Mouse (Mus musculus) spleen, adult 12 weeks (tissue): ENCODE measurements at regions not wholly inside any gene's neighbourhood (a gene's known extent, or its start where the extent isn't known, plus 50 kb on each side); places are given as distances from the start of the nearest gene placed in this dataset.

Experiments
- DNase-seq: peaks from one replicate; pipeline ENCODE4 v3.0.0; 2022; ENCODE audit warnings: low spot score

- DNase-seq: no peak
These were observed 68.5 kb upstream of the Rgs1 start for GRCm38 (mm10) chr1:144317560-144317959.

DNA sequence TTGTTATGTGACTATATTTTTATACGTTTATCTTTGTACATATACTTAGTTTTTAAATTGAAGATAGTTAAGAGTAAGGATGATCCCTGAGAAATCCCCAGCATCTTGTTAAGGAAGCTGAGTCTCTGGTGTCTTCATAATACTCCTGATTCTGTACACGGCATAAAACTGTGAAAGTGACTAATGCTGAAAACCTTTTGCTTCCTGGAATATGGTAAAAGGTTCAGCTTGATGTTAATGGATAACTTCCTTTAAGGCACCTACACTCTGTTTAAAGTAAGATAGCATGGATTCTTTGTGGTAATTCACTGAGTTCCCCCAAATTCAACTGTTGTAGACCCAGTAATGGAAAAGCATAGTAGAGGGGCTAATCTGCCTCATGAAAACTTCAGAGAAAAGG, 67.2 kb upstream of the Rgs1 start:
- DNase-seq: no peak

GRCm38 (mm10) chr1:144314382-144314781, 65.3 kb upstream of the Rgs1 start:
- no peak for DNase-seq

DNA sequence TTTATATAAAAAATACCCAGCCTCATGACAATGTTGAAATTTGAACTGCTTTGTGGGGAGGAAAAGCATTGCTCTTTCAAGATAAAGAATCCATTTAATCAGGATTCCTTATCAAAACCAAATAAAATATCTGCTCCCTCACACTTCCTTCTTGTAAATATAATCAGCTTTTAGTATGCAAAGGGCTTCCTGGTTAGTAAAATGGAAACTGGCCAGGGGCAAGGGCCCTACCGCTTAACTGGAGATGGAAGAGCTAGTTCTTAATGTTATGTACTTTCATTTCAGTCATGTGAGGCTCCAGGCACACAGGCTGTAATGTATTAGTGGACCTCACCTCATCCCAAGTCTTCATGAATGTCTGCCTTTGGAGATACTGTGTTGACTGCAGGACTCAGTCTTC, 64.3 kb upstream of the Rgs1 start:
- DNase-seq: no peak

DNA sequence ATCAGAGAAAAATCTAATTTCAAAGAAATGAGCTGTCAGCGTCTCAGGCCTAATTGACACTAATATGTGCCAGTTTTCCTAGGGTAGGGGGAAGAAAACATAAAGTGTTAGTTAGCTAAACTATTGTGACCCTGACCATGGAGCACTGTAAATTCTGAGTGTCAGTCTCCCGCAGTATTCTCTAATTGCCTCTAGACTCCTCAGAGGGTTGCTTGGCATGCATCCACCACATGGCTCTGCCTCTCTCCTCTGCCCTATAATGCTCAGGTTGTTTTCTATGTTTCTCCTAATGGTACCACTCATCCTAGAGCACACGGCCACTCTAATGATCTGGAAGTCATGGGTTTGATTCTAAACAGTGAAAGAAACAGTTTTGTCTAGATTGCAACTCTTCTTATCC, 60.9 kb upstream of the Rgs1 start:
- DNase-seq: no peak

GRCm38 (mm10) chr1:144308313-144308712, 59.3 kb upstream of the Rgs1 start:
- no peak for DNase-seq

DNA sequence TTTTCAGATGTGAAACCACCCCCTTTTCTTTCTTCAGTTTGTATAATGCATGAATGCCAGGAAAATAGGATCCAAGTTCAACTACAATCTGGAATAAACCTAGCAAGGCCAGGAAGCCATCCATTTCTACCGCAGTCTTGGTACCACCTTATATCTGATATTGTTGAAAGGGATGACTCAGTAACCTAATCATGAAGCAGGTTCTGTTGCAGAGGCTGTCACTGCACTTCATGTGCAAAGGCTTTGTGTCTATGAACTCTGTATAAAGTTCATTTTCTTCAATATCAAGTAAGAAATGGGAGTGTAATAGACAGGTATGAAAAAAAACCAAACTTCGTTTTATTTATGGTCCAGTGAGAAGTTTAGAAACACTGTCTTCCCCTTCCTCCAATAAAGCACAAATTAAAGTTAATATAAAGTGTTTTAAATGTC, 58.8 kb upstream of the Rgs1 start:
- no peak for DNase-seq

GRCm38 (mm10) chr1:144307017-144307853, 58.2 kb upstream of the Rgs1 start:
- peak; percentile 20 for DNase-seq

DNA sequence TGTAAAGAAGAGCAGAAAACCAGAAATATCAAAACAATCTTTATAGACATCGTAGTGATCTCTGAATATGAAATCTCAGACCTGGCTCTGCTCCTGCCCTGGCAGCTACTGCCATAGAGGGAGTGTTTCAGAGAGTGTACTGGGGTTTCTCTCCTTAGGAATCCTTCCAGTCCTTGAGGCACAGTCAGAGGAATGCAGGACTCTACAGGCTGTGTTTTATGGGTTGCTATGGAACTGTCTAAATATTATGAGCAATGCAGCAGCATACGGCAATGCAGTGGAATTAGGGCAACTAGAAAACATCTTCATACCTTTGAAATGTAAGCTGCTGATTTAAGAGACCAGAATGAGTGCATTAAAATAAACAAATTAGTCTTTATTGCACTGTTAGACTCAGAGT, 57.2 kb upstream of the Rgs1 start:
- no peak for DNase-seq

DNA sequence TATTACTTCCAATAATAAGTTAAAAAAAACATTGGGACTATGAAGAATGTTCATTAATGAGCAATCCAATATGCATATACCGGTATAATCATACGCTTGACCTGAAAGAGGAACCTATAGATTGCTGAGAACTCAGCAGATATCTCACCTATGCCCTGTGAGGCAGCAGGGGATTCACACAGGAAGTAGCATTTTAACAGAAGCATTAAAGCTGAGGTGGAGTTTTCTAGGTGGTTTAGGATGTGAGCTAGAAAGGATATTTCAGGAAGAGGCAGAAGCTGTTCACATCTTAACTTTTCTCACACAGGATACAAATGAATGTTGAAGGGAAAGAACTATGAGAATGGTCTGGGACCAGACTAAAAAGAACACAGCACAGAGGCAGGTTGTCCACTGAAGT, 51.6 kb upstream of the Rgs1 start:
- DNase-seq: no peak
